Mouse (Mus musculus) limb, embryonic 13.5 days (tissue): Measurements from ENCODE around the gene Gm648. TPM values are rescaled to one million over a fixed set of nuclear protein-coding genes. Genes with fewer than 3 reads are reported as not detected.
"Not testable (repeated sequence)": the region's sequence is repeated elsewhere in the genome, so short reads cannot be mapped to it uniquely, and the experiment has no call there.

ENCODE experiments used
- ATAC-seq: fragments of 200-750 bp; cut with Nextera tagmentation; 2 replicates; pipeline ENCODE4 v1.8.0; 2017; ENCODE audit warnings: low read depth, moderate number of reproducible peaks, moderate TSS enrichment; ENCODE audit not compliant: low FRiP score
- H3K27ac ChIP-seq: fragments of 300-500 bp; sonication (generic); 2 replicates; pipeline ENCODE4 v1.5.1; 2015; ENCODE audit warnings: inconsistent platforms, mild to moderate bottlenecking, moderate library complexity
- H3K27me3 ChIP-seq: fragments of 300-500 bp; sonication (generic); 2 replicates; pipeline ENCODE4 v1.6.1; 2015; ENCODE audit warnings: mild to moderate bottlenecking, inconsistent platforms
- H3K36me3 ChIP-seq: fragments of 300-500 bp; sonication (generic); 2 replicates; pipeline ENCODE4 v1.6.1; 2015; ENCODE audit warnings: inconsistent platforms, mild to moderate bottlenecking, moderate library complexity
- H3K4me1 ChIP-seq: fragments of 300-500 bp; sonication (generic); 2 replicates; pipeline ENCODE4 v1.6.1; 2015; ENCODE audit warnings: inconsistent platforms
- H3K4me2 ChIP-seq: fragments of 300-500 bp; sonication (generic); replicated peaks from 2 replicates; pipeline ENCODE4 v1.6.1; 2015; ENCODE audit warnings: inconsistent platforms, mild to moderate bottlenecking, moderate library complexity
- H3K4me3 ChIP-seq: fragments of 300-500 bp; sonication (generic); 2 replicates; pipeline ENCODE4 v1.5.1; 2015; ENCODE audit warnings: moderate library complexity, mild to moderate bottlenecking, inconsistent platforms
- H3K9ac ChIP-seq: fragments of 300-500 bp; sonication (generic); 2 replicates; pipeline ENCODE4 v1.6.1; 2015; ENCODE audit warnings: mild to moderate bottlenecking, inconsistent platforms
- H3K9me3 ChIP-seq: fragments of 300-500 bp; sonication (generic); 2 replicates; pipeline ENCODE4 v1.6.1; 2016; ENCODE audit warnings: inconsistent platforms
- WGBS: fragments of 180-500 bp; shearing (Covaris S2); methylation state at CpG from one replicate; pipeline ENCODE4 v1.1.7; 2015; 5-methylcytosine and 5-hydroxymethylcytosine counted together
- polyA plus RNA-seq: library from polyadenylated mRNA; unstranded; fragments of >200 nt; fragmentation: Nextera tagmentation; extraction: Ambion mirVana; gene quantifications from 2 replicates; pipeline ENCODE4 v1.2.1, GENCODE M21; 2015

Gene Gm648
- not detected in 2 replicates for polyA plus RNA-seq

GRCm38 (mm10) chrX:56549506-56549905 is at the start of gene Gm648:
Gm648 (minus strand) TSS chrX:56549606.
- H3K4me2 ChIP-seq = no peak within 1 kb of the TSS
- H3K9ac ChIP-seq = no peak within 1 kb of the TSS
- no peaks in the 10 kb centered on the region for H3K9me3 ChIP-seq
- no peaks in the 10 kb centered on the region for H3K36me3 ChIP-seq
- H3K27ac ChIP-seq = no peak within 1 kb of the TSS
- H3K4me1 ChIP-seq = no peaks in the 10 kb centered on the region
- H3K27me3 ChIP-seq = no peaks in the 10 kb centered on the region
- 84% methylated on average over 7 of the region's 7 CpGs for WGBS
- ATAC-seq = no peak
- no peak within 1 kb of the TSS for H3K4me3 ChIP-seq

- Histone ChIP-seq H3K4me1 (peaks cover 4% of the 10 kb centered on the region; the same call in 1 of the 2 replicates), H3K4me3 (peak within 1 kb of the TSS; percentile 68), H3K4me2 (peak within 1 kb of the TSS; percentile 66), H3K9me3 (no peaks in the 10 kb centered on the region), H3K27ac (peak within 1 kb of the TSS; percentile 69), H3K9ac (peak within 1 kb of the TSS; percentile 80), H3K36me3 (peaks cover 6% of the 10 kb centered on the region; the same call in 1 of the 2 replicates), H3K27me3 (no peaks in the 10 kb centered on the region)
- 14% methylated on average over 43 of the region's 44 CpGs for WGBS
- ATAC-seq = peak; percentile 99
These were observed 48.7 kb upstream of the Gm648 start, which contains the start of gene Mmgt1 for GRCm38 (mm10) chrX:56597887-56598640. Mmgt1 (minus strand) TSS chrX:56598069.

GRCm38 (mm10) chrX:56597219-56597886 is 47.9 kb upstream of the Gm648 start:
- Histone ChIP-seq H3K27ac (peak overlapping the region; percentile 69), H3K4me2 (peak overlapping the region; percentile 66), H3K36me3 (peaks cover 7% of the 10 kb centered on the region; the same call in 1 of the 2 replicates), H3K4me1 (peaks cover 4% of the 10 kb centered on the region; the same call in 1 of the 2 replicates), H3K9ac (peak overlapping the region; percentile 80), H3K27me3 (no peaks in the 10 kb centered on the region), H3K4me3 (peak overlapping the region; percentile 68), H3K9me3 (no peaks in the 10 kb centered on the region)
- peak; percentile 67 for ATAC-seq
- 14% methylated on average over 25 of the region's 25 CpGs for WGBS

GRCm38 (mm10) chrX:56578200-56578599 is 28.8 kb upstream of the Gm648 start:
- no peak overlapping the region for H3K27ac ChIP-seq
- H3K27me3 ChIP-seq = no peaks in the 10 kb centered on the region
- no peak overlapping the region for H3K9ac ChIP-seq
- WGBS = 88% methylated on average over 2 of the region's 2 CpGs
- H3K4me1 ChIP-seq = no peaks in the 10 kb centered on the region
- H3K4me3 ChIP-seq = no peak overlapping the region
- H3K36me3 ChIP-seq = no peaks in the 10 kb centered on the region
- no peak for ATAC-seq
- H3K4me2 ChIP-seq = no peak overlapping the region
- H3K9me3 ChIP-seq = no peaks in the 10 kb centered on the region

- Histone ChIP-seq H3K9ac (no peak overlapping the region), H3K4me1 (no peaks in the 10 kb centered on the region), H3K27me3 (no peaks in the 10 kb centered on the region), H3K4me3 (no peak overlapping the region), H3K4me2 (no peak overlapping the region), H3K9me3 (no peaks in the 10 kb centered on the region), H3K36me3 (no peaks in the 10 kb centered on the region), H3K27ac (no peak overlapping the region)
- ATAC-seq = no peak
- 20% methylated on average over 6 of the region's 6 CpGs for WGBS
These were observed 23.1 kb upstream of the Gm648 start for GRCm38 (mm10) chrX:56572465-56572864.

GRCm38 (mm10) chrX:56553584-56553983 is 4.2 kb upstream of the Gm648 start:
- H3K4me3 ChIP-seq = no peak overlapping the region
- H3K27me3 ChIP-seq = no peaks in the 10 kb centered on the region
- no peaks in the 10 kb centered on the region for H3K36me3 ChIP-seq
- no peak overlapping the region for H3K27ac ChIP-seq
- 81% methylated on average over 3 of the region's 3 CpGs for whole genome bisulfite sequencing
- no peak overlapping the region for H3K9ac ChIP-seq
- no peak overlapping the region for H3K4me2 ChIP-seq
- no peak for ATAC-seq
- H3K4me1 ChIP-seq = no peaks in the 10 kb centered on the region
- no peaks in the 10 kb centered on the region for H3K9me3 ChIP-seq

- no peak for ATAC-seq
- 53% methylated on average over 4 of the region's 4 CpGs for WGBS
- Histone ChIP-seq H3K4me3 (no peak overlapping the region), H3K4me2 (no peak overlapping the region), H3K27me3 (no peaks in the 10 kb centered on the region), H3K9me3 (no peaks in the 10 kb centered on the region), H3K9ac (no peak overlapping the region), H3K4me1 (no peaks in the 10 kb centered on the region), H3K27ac (no peak overlapping the region), H3K36me3 (no peaks in the 10 kb centered on the region)
These were observed 12.2 kb downstream of the Gm648 start for GRCm38 (mm10) chrX:56537162-56537561.

GRCm38 (mm10) chrX:56531266-56531665 is 18.1 kb downstream of the Gm648 start:
- H3K9me3 ChIP-seq = no peaks in the 10 kb centered on the region
- no peak overlapping the region for H3K4me2 ChIP-seq
- no peak overlapping the region for H3K9ac ChIP-seq
- no peaks in the 10 kb centered on the region for H3K27me3 ChIP-seq
- H3K36me3 ChIP-seq = no peaks in the 10 kb centered on the region
- H3K27ac ChIP-seq = no peak overlapping the region
- ATAC-seq = no peak
- H3K4me3 ChIP-seq = no peak overlapping the region
- no peaks in the 10 kb centered on the region for H3K4me1 ChIP-seq
- WGBS = 8% methylated on average over 3 of the region's 3 CpGs

- H3K4me3 ChIP-seq, H3K4me1 ChIP-seq: not testable (repeated sequence)
- WGBS = 85% methylated on average over 6 of the region's 6 CpGs
These were observed 25.0 kb downstream of the Gm648 start, which contains the start of gene Gm10477 for GRCm38 (mm10) chrX:56524442-56524841. Gm10477 (plus strand) TSS chrX:56524742.

GRCm38 (mm10) chrX:56497241-56497640 is 52.2 kb downstream of the Gm648 start:
- 84% methylated on average over 7 of the region's 7 CpGs for WGBS

More at GRCm38 (mm10) chrX:56524442-56524841, 25.0 kb downstream of the Gm648 start, which contains the start of gene Gm10477:
- not testable (repeated sequence) for H3K4me2 ChIP-seq, H3K36me3 ChIP-seq, H3K9ac ChIP-seq, H3K27me3 ChIP-seq, H3K9me3 ChIP-seq, H3K27ac ChIP-seq, ATAC-seq

More at GRCm38 (mm10) chrX:56497241-56497640, 52.2 kb downstream of the Gm648 start:
- no peak for ATAC-seq
- H3K4me1 ChIP-seq = no peaks in the 10 kb centered on the region
- no peak overlapping the region for H3K4me3 ChIP-seq
- no peaks in the 10 kb centered on the region for H3K9me3 ChIP-seq
- H3K27ac ChIP-seq = no peak overlapping the region
- H3K27me3 ChIP-seq = no peaks in the 10 kb centered on the region
- H3K9ac ChIP-seq = no peak overlapping the region
- H3K36me3 ChIP-seq = 0 out of 2 replicates have a peak, but pooled peaks cover 4% of the 10 kb centered on the region
- H3K4me2 ChIP-seq = no peak overlapping the region
